Mouse (Mus musculus): ENCODE data around the gene Ap2a1.
A peak's percentile ranks its signal among the peaks of the same experiment; 100 is the strongest.

Ap2a1 gene

GRCm38 (mm10) chr7:44929204-44930151 lies at the start of gene Ap2a1:
Gene Ap2a1, minus strand, starts transcription at chr7:44929496.
- peak; percentile 99 to 100 for DNase-seq (ENCODE audit: low spot score in 2 of 2)

GRCm38 (mm10) chr7:44978300-44978699 lies 49.0 kb upstream of the Ap2a1 start:
- DNase-seq (ENCODE audit: low spot score in 2 of 2) = no peak

- DNase-seq (ENCODE audit: low spot score in 2 of 2) = no peak
These were observed 45.8 kb upstream of the Ap2a1 start for GRCm38 (mm10) chr7:44975117-44975419.

- DNase-seq (ENCODE audit: low spot score in 2 of 2) = peak; percentile 82 to 89
These were observed 45.3 kb upstream of the Ap2a1 start, which contains the start of gene Cpt1c for GRCm38 (mm10) chr7:44974383-44975116. Gene Cpt1c, minus strand, starts transcription at chr7:44974851.

GRCm38 (mm10) chr7:44973415-44974130 lies 44.3 kb upstream of the Ap2a1 start:
- no peak for DNase-seq (ENCODE audit: low spot score in 2 of 2)

GRCm38 (mm10) chr7:44971142-44971541 lies 41.8 kb upstream of the Ap2a1 start:
- DNase-seq (ENCODE audit: low spot score in 2 of 2) = no peak

- DNase-seq (ENCODE audit: low spot score in 2 of 2) = peak; percentile 87
These were observed 41.0 kb upstream of the Ap2a1 start for GRCm38 (mm10) chr7:44970231-44970691.

GRCm38 (mm10) chr7:44966638-44967037 lies 37.3 kb upstream of the Ap2a1 start:
- DNase-seq (ENCODE audit: low spot score in 2 of 2) = no peak

- DNase-seq (ENCODE audit: low spot score in 2 of 2) = no peak
These were observed 36.7 kb upstream of the Ap2a1 start for GRCm38 (mm10) chr7:44965975-44966374.

GRCm38 (mm10) chr7:44964990-44965389 lies 35.7 kb upstream of the Ap2a1 start:
- no peak for DNase-seq (ENCODE audit: low spot score in 2 of 2)

GRCm38 (mm10) chr7:44962831-44963230 lies 33.5 kb upstream of the Ap2a1 start:
- no peak for DNase-seq (ENCODE audit: low spot score in 2 of 2)

- DNase-seq (ENCODE audit: low spot score in 2 of 2) = no peak
These were observed 33.0 kb upstream of the Ap2a1 start for GRCm38 (mm10) chr7:44962337-44962736.

GRCm38 (mm10) chr7:44960512-44960910 lies 31.2 kb upstream of the Ap2a1 start:
- DNase-seq (ENCODE audit: low spot score in 2 of 2) = no peak

GRCm38 (mm10) chr7:44959874-44960511 lies 30.7 kb upstream of the Ap2a1 start:
- DNase-seq (ENCODE audit: low spot score in 2 of 2) = peak in 1 of 2 experiments; percentile 17

GRCm38 (mm10) chr7:44959281-44959680 lies 30.0 kb upstream of the Ap2a1 start:
- DNase-seq (ENCODE audit: low spot score in 2 of 2) = peak in 1 of 2 experiments; percentile 13

GRCm38 (mm10) chr7:44958208-44958607 lies 28.9 kb upstream of the Ap2a1 start:
- no peak for DNase-seq (ENCODE audit: low spot score in 2 of 2)

- peak in 1 of 2 experiments; percentile 65 for DNase-seq (ENCODE audit: low spot score in 2 of 2)
These were observed 28.0 kb upstream of the Ap2a1 start for GRCm38 (mm10) chr7:44957183-44957835.

- no peak for DNase-seq (ENCODE audit: low spot score in 2 of 2)
These were observed 27.0 kb upstream of the Ap2a1 start for GRCm38 (mm10) chr7:44956266-44956665.

- DNase-seq (ENCODE audit: low spot score in 2 of 2) = no peak
These were observed 26.3 kb upstream of the Ap2a1 start for GRCm38 (mm10) chr7:44955628-44956027.

- no peak for DNase-seq (ENCODE audit: low spot score in 2 of 2)
These were observed 25.0 kb upstream of the Ap2a1 start for GRCm38 (mm10) chr7:44954091-44954885.
